Mouse (Mus musculus): ENCODE data around the gene Cldn10.
A peak's percentile ranks its signal among the peaks of the same experiment; 100 is the strongest.

The Cldn10 gene

GRCm38 (mm10) chr14:118829331-118830095, 41.8 kb downstream of the Cldn10 start:
- no peak for DNase-seq

DNA sequence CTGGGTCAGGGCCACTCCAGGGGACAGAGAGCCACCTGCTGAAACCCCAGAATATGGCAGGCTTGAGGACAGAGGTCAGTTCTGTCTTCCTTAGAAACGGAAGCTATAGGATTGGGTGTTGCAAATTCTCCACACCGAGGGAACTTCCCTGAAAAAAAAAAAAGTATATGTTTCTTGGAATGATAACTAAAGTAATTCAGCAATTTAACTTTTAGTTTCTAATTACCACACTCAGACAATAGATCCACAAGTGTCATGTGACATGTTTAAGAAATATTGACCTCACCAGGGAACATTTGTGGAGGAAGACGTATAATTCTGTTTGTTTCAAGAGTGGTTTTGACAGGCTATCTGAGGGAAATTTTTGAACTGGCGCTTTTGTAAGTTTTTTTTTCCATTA, 43.9 kb downstream of the Cldn10 start:
- no peak for DNase-seq

DNA sequence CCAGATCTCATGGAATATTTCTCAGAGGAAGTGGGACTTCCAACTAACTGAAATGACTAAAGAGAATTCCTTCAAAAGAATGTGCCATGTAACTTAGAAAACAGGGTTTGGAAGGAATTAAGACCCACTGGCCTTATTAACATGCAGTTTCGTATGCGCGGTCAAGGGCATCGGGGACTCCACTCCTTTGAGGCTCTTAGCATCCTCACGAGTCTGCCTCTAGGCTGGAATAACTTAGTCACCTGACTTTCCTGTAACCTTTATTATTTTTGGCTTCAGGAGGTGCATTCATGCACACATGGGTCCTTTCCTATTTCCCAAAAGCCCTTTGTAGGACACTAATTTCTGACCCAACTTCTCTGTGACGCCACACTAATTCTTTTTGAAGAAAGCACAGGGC, 45.5 kb downstream of the Cldn10 start:
- no peak for DNase-seq

GRCm38 (mm10) chr14:118834313-118834712, 46.6 kb downstream of the Cldn10 start:
- DNase-seq = no peak

- no peak for DNase-seq
These were observed 48.4 kb downstream of the Cldn10 start for GRCm38 (mm10) chr14:118836145-118836544.

DNA sequence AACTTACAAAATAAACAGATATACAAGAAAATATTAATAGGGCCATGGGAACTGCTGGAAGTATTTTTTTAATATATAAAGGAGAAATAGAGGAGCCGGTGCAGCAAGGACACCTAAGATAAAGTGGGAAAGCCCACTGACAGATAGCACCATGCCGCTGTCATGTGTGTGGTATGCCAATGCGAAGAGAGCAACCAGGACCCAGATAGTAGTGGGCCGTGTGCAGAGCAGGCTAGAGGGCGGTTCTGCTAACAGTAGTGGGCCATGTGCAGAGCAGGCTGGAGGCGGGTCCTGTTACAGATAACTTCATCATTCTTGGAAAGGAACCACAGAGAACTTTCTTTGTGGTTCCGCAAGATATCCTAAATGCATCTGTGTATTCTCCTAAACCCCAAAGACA, 49.0 kb downstream of the Cldn10 start:
- DNase-seq = no peak

GRCm38 (mm10) chr14:118838556-118839120, 50.9 kb downstream of the Cldn10 start:
- no peak for DNase-seq

DNA sequence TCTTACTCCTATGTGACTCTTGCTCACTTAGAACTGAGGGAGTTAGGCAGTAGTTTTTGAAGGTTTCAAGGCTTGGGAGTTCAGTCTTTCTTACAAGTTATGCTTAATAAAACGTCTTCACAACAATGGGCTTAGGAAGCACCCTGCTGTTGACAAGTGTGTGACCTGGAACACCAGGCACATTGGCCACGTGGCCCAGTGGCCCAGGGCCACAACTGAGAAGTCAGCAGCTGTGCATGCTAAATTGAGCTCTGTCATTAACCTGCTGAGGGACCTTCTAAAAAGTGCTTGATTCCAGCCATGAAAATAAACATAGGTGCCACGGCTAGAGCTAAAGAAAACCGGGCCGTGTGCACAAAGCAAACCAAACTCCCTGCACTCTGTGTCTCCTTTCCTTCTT, 51.7 kb downstream of the Cldn10 start:
- no peak for DNase-seq

DNA sequence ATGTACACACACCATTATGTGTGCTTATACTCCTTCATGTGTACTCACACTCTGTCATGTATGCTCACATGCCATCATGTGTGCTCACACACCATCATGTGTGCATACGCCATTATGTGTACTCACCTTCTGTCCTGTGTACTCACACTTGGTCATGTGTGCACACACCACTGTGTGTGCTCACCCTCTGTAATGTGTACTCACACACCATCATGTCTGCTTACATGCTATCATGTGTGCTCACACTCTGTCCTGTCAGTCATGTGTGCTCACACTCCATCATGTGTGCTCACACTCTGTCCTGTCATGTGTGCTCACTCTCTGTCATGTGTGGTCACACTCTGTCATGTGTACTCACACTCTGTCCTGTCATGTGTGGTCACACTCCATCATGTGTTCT, 52.3 kb downstream of the Cldn10 start:
- DNase-seq = no peak

GRCm38 (mm10) chr14:118842353-118842752, 54.6 kb downstream of the Cldn10 start:
- no peak for DNase-seq

GRCm38 (mm10) chr14:118846834-118847233, 59.1 kb downstream of the Cldn10 start:
- no peak for DNase-seq

GRCm38 (mm10) chr14:118848171-118848570, 60.5 kb downstream of the Cldn10 start:
- no peak for DNase-seq

DNA sequence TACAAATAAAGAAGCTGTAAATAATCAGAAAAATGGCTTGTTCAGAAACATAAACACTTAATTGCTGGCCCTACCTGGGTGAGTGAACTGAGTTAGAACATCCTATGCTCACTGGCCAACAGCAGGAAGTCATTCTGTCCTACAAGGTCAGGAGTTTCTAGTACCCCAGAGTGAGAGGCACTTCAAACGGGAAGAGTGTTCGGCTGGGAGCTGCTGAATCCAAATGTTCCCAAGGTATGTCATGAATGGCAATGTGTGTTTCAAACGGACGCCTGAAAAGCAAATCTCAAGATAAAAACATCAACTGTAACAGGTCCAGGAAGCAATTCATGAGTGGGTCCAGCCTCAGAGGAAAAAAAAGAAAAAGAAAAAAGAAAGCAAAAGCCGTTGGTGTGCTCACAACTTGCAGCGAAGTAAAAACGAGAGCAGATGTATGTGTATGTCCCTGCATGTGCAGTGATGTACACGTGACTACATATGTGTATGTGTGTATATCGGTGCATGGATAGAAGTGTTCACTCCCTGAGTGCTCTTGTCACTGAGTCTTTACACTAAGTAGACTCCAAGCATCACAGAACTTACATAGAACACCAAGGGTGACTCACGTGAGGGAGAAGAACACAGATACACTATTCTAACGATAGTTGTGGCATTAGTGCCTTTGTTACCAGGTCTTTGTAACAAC, 62.4 kb downstream of the Cldn10 start:
- no peak for DNase-seq

- no peak for DNase-seq
These were observed 63.0 kb downstream of the Cldn10 start for GRCm38 (mm10) chr14:118850696-118851035.

GRCm38 (mm10) chr14:118851496-118852107, 63.9 kb downstream of the Cldn10 start:
- DNase-seq = no peak

- peak in 1 of 2 experiments; percentile 16 for DNase-seq
These were observed 66.8 kb downstream of the Cldn10 start for GRCm38 (mm10) chr14:118854371-118855114.

DNA sequence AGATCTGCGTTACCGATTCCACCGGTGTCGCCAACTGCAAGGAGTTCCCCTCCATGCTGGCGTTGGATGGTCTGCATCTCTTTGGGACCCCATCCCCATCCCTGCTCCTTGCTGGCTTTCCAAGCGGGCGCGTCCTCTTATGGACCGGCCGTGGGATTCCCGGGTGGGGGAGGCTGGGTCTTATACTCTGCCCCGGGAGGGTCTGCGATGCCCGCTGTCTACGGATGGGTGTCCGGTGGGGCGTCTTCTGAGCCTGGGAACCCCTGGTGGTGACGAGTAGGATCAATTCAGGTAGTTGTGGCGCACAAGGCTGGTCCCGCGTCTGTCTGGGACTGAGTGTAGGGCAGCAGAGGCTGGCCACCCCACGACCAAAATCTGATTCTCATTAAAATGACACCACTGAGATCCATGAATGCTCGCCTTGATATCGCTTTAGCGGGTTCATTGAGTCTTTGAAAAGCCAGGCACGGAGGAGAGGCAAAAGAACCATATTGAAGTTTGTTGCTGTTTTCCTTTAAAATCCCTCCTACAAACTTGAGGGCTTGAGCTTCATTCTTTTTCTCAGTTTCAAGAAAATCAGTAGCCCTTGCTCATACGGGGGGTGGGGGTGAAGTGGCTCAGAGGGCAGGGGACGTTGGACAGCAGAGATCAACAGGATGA, 67.6 kb downstream of the Cldn10 start:
- no peak for DNase-seq

DNA sequence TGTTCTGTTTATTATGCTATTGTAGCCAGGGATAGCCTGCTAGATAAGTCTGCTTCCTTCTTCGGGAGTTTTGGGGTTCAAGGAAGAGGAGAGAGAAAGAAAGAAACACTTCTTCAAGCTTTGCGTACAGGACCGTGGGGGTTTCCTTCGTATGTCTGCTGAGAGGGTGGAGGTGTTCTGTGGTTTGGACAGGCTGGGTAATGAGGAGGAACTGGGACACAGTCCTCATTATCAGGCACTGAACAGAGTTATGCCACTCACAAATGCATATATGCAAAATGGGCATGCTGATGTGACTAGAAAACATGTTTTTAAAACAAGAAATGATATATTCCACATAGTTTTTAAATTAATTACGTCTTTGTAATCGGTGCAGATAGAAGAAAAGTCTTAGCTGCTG, 68.9 kb downstream of the Cldn10 start:
- DNase-seq = no peak

GRCm38 (mm10) chr14:118858318-118858717, 70.6 kb downstream of the Cldn10 start:
- DNase-seq = no peak

DNA sequence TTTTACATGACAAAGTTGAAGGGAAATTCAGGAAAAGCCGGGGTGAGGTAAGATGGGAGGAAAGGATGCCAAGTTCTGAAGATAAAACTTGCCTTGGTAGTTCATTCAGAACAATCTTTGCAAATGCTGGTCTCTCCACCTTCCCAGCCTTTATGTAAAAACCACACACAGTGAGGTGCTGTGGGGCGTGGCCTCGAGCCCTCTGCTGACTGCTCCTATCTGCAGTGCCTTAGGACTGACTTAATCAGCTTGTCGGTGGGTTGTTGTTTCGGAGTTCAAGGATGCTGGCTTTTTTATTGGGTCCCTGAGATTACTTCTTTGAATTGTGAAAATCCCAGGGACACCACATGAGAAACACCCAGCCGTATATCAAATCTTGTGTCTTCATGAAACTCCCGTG, 74.5 kb downstream of the Cldn10 start:
- no peak for DNase-seq

DNA sequence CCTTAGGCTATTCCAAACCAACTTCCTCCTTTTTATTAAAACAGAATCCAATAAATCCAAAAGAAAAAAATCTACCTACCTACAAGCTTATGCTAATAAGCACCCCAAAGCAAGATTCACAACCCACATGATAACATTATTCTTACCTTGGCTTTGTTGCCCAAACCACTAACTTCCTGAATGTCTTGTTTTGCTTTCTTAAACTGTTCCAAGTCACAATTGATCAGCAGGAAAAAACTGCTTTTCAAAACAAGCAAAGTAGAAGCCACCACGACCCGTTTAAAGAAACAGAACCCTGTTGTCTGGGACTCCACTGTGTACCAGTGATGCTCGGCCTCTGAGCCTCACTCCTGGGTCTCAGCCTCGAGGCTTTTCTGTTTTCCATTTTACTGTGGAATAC, 77.2 kb downstream of the Cldn10 start:
- DNase-seq = no peak

DNA sequence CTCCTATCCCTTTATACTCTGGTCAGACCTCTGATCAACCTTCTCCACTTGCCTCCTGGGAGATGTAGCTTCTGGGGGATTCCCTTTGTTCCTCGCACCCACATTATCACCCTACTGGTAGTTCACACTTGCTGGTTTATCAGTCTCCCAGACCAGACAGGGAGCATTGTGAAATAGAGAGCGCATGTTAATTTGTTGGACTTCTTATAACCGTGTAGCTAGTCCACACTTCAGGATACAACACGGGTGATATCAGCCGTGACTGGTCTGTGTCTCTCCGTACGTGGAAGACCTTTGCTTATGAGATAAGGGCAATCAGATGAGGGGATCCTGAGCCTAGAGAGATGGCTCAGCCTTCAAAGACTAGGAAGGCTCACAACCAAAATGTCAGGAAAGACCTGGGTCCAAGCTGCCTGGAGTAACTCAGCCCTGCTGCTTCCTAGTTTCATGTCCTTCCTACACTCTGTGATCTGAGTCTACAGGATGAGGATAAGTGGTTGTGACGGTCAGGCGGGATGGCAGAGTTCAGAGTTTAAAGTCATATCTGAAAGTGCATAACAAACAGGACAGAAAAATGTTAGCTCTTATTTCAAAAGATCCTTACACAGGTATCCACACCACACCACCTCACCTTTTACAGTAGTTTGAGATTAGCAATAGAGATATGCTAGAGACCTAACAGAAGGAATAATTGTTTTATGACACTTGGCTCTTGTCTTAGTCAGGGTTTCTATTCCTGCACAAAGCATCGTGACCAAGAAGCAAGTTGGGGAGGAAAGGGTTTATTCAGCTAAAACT, 78.5 kb downstream of the Cldn10 start:
- no peak for DNase-seq
